Mouse (Mus musculus): ENCODE data around the gene Cbx8.

Gene Cbx8

DNA sequence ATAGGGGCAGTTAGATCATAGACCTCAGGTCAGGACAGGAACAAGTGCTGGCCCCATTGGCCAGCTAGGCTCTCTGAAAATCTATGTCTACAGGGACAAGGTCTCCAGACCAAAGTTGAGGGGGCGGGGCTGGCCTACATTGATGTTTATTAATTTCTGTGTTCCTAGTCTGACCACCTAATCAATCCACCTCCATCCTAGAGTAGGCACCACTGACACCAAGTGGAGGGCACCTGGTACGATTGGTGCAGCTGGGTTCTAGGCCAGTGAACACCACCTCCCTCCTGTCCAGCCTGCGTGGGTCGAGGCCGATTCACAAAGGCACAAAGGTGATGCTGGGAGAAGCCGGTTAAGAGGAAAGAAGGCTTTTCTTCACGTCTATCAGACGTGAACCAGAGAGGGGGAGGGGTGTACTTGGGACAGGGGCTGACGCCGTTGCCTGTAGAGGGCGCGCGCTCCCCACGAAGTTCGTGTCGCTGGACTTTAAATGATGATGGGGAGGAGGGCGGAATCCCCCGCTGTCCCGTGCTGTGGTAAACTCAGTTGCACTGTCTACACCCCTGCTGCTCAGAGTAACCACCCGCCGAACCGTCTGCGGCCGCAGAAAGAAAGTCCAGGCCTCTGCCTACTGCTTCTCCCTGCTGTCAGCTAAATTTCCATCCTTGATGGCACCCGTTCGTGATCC, 6.8 kb downstream of the Cbx8 start:
- peak; percentile 79 to 86 for DNase-seq

GRCm38 (mm10) chr11:119026203-119026602, 14.6 kb downstream of the Cbx8 start:
- DNase-seq, result peak in 1 of 2 experiments; percentile 48

DNA sequence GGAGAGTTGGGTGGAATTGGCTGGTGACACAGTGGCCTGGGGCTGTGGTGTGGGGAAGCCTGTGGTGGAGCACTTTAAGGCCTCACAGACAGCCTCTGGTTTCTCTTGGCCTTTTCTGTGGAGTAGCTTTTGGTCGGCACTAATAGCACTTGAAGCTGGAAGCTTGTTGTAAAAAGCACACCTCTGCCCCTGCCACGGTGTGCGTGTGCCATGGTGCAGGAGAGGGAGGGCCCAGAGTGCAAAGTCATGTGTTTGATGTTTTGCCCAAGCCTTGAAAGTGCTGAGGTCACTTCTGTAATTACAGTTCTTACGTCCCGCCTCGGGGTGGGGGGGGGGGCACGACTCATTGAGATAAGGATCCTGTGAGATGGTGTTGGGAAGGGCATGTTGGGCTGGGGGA, 16.5 kb downstream of the Cbx8 start:
- DNase-seq, result no peak

DNA sequence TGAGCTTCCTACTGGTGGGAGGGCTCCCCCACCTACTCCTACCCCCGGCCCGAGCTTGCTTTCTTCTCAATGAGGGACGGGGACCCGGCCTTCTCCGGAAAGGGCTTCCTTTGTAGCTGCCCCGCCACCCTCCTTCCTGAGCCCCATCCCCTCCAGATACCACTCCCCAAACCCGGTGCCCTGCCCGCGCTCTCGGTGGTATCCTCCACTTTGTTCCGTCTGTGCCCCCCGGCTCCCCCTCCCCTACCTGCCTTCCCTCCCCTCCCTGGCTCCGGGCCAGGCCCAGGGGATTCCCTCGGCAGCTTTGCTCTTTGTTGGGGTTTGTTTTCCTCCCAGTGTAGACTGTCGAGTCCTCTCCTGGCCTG, 17.2 kb downstream of the Cbx8 start:
- DNase-seq, result no peak

- DNase-seq, result peak; percentile 80 to 89
These were observed 17.7 kb downstream of the Cbx8 start, which contains the start of gene Cbx2 for GRCm38 (mm10) chr11:119022895-119023615. Gene Cbx2 (plus strand): TSS chr11:119022962.

DNA sequence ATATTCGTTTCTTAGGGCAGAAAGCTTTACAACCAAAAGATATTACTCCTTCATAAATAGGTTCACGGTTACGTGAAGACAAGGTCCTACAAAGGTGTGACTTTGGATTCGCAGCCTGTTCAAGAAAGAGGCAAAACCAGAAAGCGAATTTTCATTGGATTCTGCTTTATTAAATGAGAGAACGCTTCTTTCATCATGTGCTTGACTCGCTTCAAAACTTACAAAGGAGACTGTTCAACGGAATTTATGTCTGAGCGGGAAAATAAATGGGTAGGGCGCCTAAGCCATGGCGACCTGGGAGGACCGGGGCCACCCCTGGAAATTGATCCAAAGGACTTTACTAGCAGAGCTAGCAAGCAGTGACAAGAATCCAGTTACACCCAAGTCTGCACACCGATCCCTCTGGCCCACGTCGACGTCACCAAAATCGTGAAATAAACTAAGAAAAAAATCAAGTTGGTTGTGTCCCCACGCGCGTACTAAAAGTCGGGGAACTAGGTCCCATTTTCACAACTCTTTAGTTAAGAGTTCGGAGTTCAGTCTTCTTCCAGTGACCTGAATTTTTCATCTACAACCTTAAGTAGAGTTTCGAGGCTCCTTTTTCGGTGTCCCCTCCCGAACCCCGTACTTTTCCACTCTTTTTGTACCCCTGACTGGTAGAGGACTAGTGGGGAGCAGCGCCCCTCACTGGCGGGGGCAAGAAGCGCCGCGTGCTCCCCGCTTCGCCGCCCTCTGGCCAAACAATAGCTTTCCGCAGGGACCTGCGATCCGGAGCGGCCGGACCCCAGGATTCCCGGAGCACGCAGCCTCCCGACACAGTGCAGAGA, 18.5 kb downstream of the Cbx8 start:
- no peak for DNase-seq

DNA sequence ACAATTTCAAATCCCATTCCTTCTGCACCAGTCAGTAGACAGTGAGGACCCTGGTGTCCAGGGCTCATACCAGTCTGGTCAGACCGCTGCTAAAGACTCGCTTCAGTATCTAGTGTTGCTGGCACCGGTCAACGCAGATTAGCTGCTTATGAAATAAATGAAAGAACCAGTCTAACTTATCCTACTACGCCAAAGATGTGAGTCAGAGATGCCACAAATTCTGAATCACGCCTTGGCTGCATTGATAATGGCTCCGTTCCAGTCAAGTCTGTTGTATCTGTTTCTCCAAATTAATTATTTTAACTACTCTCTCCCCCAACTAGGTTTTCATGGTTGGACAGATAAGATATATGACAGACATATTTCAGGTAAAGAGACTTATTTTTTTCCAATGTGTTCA, 19.6 kb downstream of the Cbx8 start:
- DNase-seq, result no peak

- no peak for DNase-seq
These were observed 23.3 kb downstream of the Cbx8 start for GRCm38 (mm10) chr11:119017506-119017905.

- DNase-seq, result no peak
These were observed 26.3 kb downstream of the Cbx8 start for GRCm38 (mm10) chr11:119014455-119014854.

- peak; percentile 65 to 69 for DNase-seq
These were observed 33.0 kb downstream of the Cbx8 start for GRCm38 (mm10) chr11:119007461-119008456.

- DNase-seq, result no peak
These were observed 34.3 kb downstream of the Cbx8 start for GRCm38 (mm10) chr11:119006462-119006861.

- DNase-seq, result no peak
These were observed 35.1 kb downstream of the Cbx8 start for GRCm38 (mm10) chr11:119005547-119006275.

DNA sequence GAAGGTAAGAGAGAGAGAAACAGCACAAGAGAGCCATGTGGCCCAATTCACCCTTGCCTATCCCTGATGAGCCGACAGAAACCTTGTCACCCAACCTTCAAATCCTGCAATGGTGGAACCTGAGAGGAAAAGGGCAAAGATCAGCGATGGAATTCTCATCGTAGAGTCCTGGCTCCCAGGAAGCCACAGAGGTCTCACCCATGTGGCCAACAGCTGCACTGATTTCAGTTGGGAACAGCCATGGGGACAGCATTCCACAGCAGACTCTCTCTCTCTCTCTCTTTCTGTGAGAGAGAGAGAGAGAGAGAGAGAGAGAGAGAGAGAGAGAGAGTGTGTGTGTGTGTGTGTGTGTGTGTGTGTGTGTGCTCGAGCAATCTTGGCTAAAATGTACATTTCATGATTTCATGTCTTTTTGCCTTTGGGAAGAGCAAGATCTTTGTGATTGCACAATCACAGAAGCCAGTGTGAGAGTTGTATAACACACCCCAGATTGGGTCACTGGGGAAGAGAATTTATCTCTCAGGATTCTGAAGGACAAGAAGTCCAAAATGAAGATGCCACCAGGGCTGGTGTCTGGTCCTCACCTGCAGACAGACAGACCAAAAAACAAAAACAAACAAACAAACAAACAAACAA, 39.2 kb downstream of the Cbx8 start:
- no peak for DNase-seq

GRCm38 (mm10) chr11:119000877-119001276, 39.9 kb downstream of the Cbx8 start:
- DNase-seq, result no peak

GRCm38 (mm10) chr11:118999361-118999804, 41.4 kb downstream of the Cbx8 start:
- no peak for DNase-seq

GRCm38 (mm10) chr11:118998540-118999265, 42.1 kb downstream of the Cbx8 start:
- peak; percentile 61 to 64 for DNase-seq

- DNase-seq, result no peak
These were observed 43.6 kb downstream of the Cbx8 start for GRCm38 (mm10) chr11:118997182-118997581.

DNA sequence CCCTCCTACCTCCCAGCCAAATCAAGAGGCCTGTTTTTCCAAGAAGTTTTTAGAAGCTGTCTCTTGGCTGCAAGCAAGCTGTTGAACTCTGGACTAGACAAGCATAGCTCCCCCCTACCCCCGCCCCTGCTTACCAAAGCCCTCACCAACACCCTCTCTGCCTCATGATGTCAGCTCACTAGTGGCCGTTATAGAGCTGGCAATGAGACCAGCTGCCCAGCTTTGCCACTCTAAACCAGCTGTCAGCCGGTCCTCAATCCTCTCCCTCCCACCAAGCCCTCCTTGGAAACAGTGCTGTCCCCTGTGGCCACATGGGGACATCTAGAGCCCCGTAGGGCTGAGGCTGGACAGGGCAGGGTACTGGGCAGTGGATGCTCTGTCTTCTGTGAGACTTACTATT, 45.3 kb downstream of the Cbx8 start:
- no peak for DNase-seq

- no peak for DNase-seq
These were observed 48.0 kb downstream of the Cbx8 start for GRCm38 (mm10) chr11:118992781-118993180.

DNA sequence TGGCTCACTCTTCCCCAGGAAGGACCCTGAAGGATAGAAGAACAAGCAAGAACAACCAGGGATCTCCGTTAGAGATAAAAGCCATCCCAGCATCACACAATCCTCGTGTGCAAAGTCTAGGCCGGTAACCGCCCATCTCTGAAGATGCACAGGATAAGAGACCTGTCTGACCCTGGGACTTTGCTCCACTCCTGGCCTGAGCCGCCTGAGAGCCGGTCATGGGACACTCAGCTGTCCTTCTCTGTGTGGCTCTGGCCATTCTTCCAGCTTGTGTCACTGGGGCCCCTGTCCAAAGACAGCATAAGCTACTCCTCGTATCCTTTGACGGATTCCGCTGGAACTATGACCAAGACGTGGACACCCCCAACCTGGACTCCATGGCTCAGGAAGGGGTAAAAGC, 52.8 kb downstream of the Cbx8 start, which contains the start of gene Enpp7:
Enpp7 (plus strand) TSS at position 190 of the 400 bp plus-strand sequence.
- DNase-seq, result no peak

All from lung, adult 18-20 months (tissue).